Mouse (Mus musculus): ENCODE results near the gene Fbxl8.

DNA sequence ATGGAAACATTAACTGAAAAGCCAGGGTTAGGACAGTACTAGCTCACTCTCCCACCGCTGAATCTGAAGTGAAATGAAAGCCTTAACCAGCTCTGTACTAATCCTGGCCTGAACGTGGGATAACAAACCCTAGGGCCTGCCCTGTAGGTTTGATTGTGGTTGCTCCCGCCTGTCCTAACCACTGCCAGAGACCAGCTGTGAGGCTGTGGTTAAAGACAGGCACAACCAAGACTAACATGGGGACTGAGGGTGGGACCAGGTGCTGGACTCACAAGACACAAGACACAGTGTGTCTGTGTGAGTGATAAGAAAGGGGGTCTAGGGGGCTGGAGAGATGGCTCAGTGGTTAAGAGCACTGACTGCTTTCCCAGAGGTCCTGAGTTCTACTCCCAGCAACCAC is 16.1 kb downstream of the Fbxl8 start:
- TF ChIP-seq CTCF (IDR thresholded peaks at IDR 0.05; ENCODE audit: control insufficient read depth, insufficient read depth, insufficient replicate concordance, low read depth, low read length) (no peak), POLR2A (IDR thresholded peaks at IDR 0.05; ENCODE audit: control insufficient read depth, low read depth, low read length) (no peak)

All from testis, adult 2 months (tissue).